Mouse (Mus musculus) liver, postnatal 0 days (tissue): ENCODE measurements around the gene Msl1. TPM values are rescaled to one million over a fixed set of nuclear protein-coding genes. Genes with fewer than 3 reads are reported as not detected.

Source experiments
- ATAC-seq: fragments of 200-750 bp; cut with Nextera tagmentation; 2 replicates; pipeline ENCODE4 v1.8.0; 2017; ENCODE audit warnings: mild to moderate bottlenecking, moderate library complexity
- DNase-seq: peaks from one replicate; pipeline ENCODE4 v3.0.0-alpha.2; 2016
- H3K27ac ChIP-seq: fragments of 300-500 bp; sonication (generic); 2 replicates; pipeline ENCODE4 v1.5.1; 2014; ENCODE audit warnings: antibody characterized with exemption, moderate library complexity, mild to moderate bottlenecking, low read depth
- H3K27me3 ChIP-seq: fragments of 300-500 bp; sonication (generic); 2 replicates; pipeline ENCODE4 v1.6.1; 2014; ENCODE audit warnings: low read length, control low read depth, mixed read lengths; ENCODE audit not compliant: insufficient read depth
- H3K36me3 ChIP-seq: fragments of 300-500 bp; sonication (generic); replicated peaks from 2 replicates; pipeline ENCODE4 v1.6.1; 2014; ENCODE audit warnings: mild to moderate bottlenecking, control low read depth, low read length, moderate library complexity, mixed read lengths; ENCODE audit not compliant: insufficient read depth
- H3K4me1 ChIP-seq: fragments of 300-500 bp; sonication (generic); 2 replicates; pipeline ENCODE4 v1.6.1; 2014; ENCODE audit warnings: antibody characterized with exemption, mild to moderate bottlenecking, control low read depth; ENCODE audit not compliant: insufficient read depth
- H3K4me2 ChIP-seq: fragments of 300-500 bp; sonication (generic); 2 replicates; pipeline ENCODE4 v1.6.1; 2014; ENCODE audit warnings: low read depth, mild to moderate bottlenecking, low read length, moderate library complexity, mixed read lengths
- H3K4me3 ChIP-seq: fragments of 300-500 bp; sonication (generic); 2 replicates; pipeline ENCODE4 v1.5.1; 2014; ENCODE audit warnings: low read depth, low read length
- H3K9ac ChIP-seq: fragments of 300-500 bp; sonication (generic); replicated peaks from 2 replicates; pipeline ENCODE4 v1.6.1; 2014; ENCODE audit warnings: mild to moderate bottlenecking, moderate library complexity
- H3K9me3 ChIP-seq: fragments of 300-500 bp; sonication (generic); 2 replicates; pipeline ENCODE4 v1.6.1; 2016; ENCODE audit warnings: mild to moderate bottlenecking, control low read depth, low read length, mixed read lengths
- CTCF ChIP-seq: sonication (generic); IDR thresholded peaks from 2 replicates; pipeline ENCODE4 v1.5.1; 2016; ENCODE audit warnings: antibody characterized with exemption, low read depth
- EP300 ChIP-seq: IDR thresholded peaks from 2 replicates; pipeline ENCODE4 v1.6.1; 2016; ENCODE audit warnings: antibody characterized with exemption, low read depth, mild to moderate bottlenecking
- WGBS: fragments of 180-500 bp; shearing (Covaris S2); extraction: QIAGEN DNeasy Blood & Tissue Kit; methylation state at CpG from one replicate; pipeline ENCODE4 v1.1.7; 2014; ENCODE audit not compliant: insufficient replicate concordance; 5-methylcytosine and 5-hydroxymethylcytosine counted together
- polyA plus RNA-seq: library from polyadenylated mRNA; unstranded; fragments of >200 nt; fragmentation: Nextera tagmentation; extraction: Ambion mirVana; gene quantifications from 2 replicates; pipeline ENCODE4 v1.2.1, GENCODE M21; 2015

The Msl1 gene
- polyA plus RNA-seq, 1 experiment from 2014 or later, result 5.4 TPM

- H3K36me3 ChIP-seq, result peaks cover 66% of the 10 kb centered on the region
These were observed 34.6 kb downstream of the Msl1 start for GRCm38 (mm10) chr11:98829875-98830274.

GRCm38 (mm10) chr11:98835296-98835695 is 40.0 kb downstream of the Msl1 start:
- no peak for TF ChIP-seq CTCF
- no peak for TF ChIP-seq EP300
- H3K27me3 ChIP-seq, result peaks cover 19% of the 10 kb centered on the region
- H3K4me2 ChIP-seq, result no peak overlapping the region
- no peak overlapping the region for H3K4me3 ChIP-seq
- H3K27ac ChIP-seq, result no peak overlapping the region
- ATAC-seq (no peak), DNase-seq (no peak)
- peaks cover 12% of the 10 kb centered on the region for H3K4me1 ChIP-seq
- 67% methylated on average over 5 of the region's 5 CpGs for WGBS
- H3K9me3 ChIP-seq, result no peaks in the 10 kb centered on the region
- peaks cover 32% of the 10 kb centered on the region for H3K36me3 ChIP-seq
- H3K9ac ChIP-seq, result no peak overlapping the region

More at GRCm38 (mm10) chr11:98829875-98830274, 34.6 kb downstream of the Msl1 start:
- no peak overlapping the region for H3K9ac ChIP-seq
- no peak for DNase-seq
- H3K9me3 ChIP-seq, result no peaks in the 10 kb centered on the region
- 87% methylated on average over 4 of the region's 4 CpGs for WGBS
- no peak for ATAC-seq
- no peaks in the 10 kb centered on the region for H3K27me3 ChIP-seq
- TF ChIP-seq EP300, result no peak
- no peak for TF ChIP-seq CTCF
- H3K4me2 ChIP-seq, result no peak overlapping the region
- no peak overlapping the region for H3K4me3 ChIP-seq
- no peak overlapping the region for H3K27ac ChIP-seq
- no peaks in the 10 kb centered on the region for H3K4me1 ChIP-seq

GRCm38 (mm10) chr11:98835725-98836124 is 40.4 kb downstream of the Msl1 start:
- no peak for ATAC-seq
- Histone ChIP-seq H3K4me2 (no peak overlapping the region), H3K27me3 (peaks cover 19% of the 10 kb centered on the region), H3K27ac (no peak overlapping the region), H3K4me3 (no peak overlapping the region), H3K9ac (no peak overlapping the region), H3K4me1 (peaks cover 12% of the 10 kb centered on the region), H3K36me3 (peaks cover 31% of the 10 kb centered on the region), H3K9me3 (no peaks in the 10 kb centered on the region)
- WGBS, result 57% methylated on average over 3 of the region's 3 CpGs
- DNase-seq, result no peak
- TF ChIP-seq EP300 (no peak), CTCF (no peak)

- ATAC-seq (no peak), DNase-seq (no peak)
- H3K4me2 ChIP-seq, result peak overlapping the region; percentile 85
- no peak for TF ChIP-seq CTCF
- TF ChIP-seq EP300, result no peak
- H3K36me3 ChIP-seq, result peaks cover 28% of the 10 kb centered on the region
- H3K27me3 ChIP-seq, result peaks cover 19% of the 10 kb centered on the region
- 37% methylated on average over 7 of the region's 7 CpGs for WGBS
- no peak overlapping the region for H3K9ac ChIP-seq
- H3K27ac ChIP-seq, result no peak overlapping the region
- H3K4me1 ChIP-seq, result peaks cover 12% of the 10 kb centered on the region
- peak overlapping the region; percentile 57 for H3K4me3 ChIP-seq
- no peaks in the 10 kb centered on the region for H3K9me3 ChIP-seq
These were observed 40.8 kb downstream of the Msl1 start for GRCm38 (mm10) chr11:98836128-98836527.

- ATAC-seq, result peak; percentile 92
- under 1% methylated on average over 37 of the region's 48 CpGs for WGBS
- peaks cover 19% of the 10 kb centered on the region for H3K27me3 ChIP-seq
- TF ChIP-seq EP300, result no peak
- peak within 1 kb of the TSS; percentile 85 for H3K4me2 ChIP-seq
- H3K4me1 ChIP-seq, result peaks cover 12% of the 10 kb centered on the region
- DNase-seq, result peak; percentile 90
- H3K9ac ChIP-seq, result peak within 1 kb of the TSS; percentile 68
- H3K9me3 ChIP-seq, result no peaks in the 10 kb centered on the region
- H3K36me3 ChIP-seq, result peaks cover 23% of the 10 kb centered on the region
- H3K4me3 ChIP-seq, result peak within 1 kb of the TSS; percentile 57
- H3K27ac ChIP-seq, result no peak within 1 kb of the TSS
These were observed 41.4 kb downstream of the Msl1 start, which contains the start of gene Rapgefl1 for GRCm38 (mm10) chr11:98836651-98837141. Rapgefl1 (plus strand) TSS chr11:98836785.

- WGBS, result 4% methylated on average over 13 of the region's 29 CpGs
- no peak for ATAC-seq
These were observed 42.0 kb downstream of the Msl1 start for GRCm38 (mm10) chr11:98837231-98837704.

More at GRCm38 (mm10) chr11:98837231-98837704, 42.0 kb downstream of the Msl1 start:
- Histone ChIP-seq H3K4me3 (peak overlapping the region; percentile 57), H3K9ac (peak overlapping the region; percentile 68), H3K27ac (no peak overlapping the region), H3K4me2 (peak overlapping the region; percentile 85), H3K9me3 (no peaks in the 10 kb centered on the region), H3K27me3 (peaks cover 19% of the 10 kb centered on the region), H3K36me3 (peaks cover 17% of the 10 kb centered on the region), H3K4me1 (peaks cover 12% of the 10 kb centered on the region)
- DNase-seq, result no peak
- peak; percentile 20; the same call in 1 of the 2 replicates for TF ChIP-seq CTCF
- TF ChIP-seq EP300, result no peak
